Mouse (Mus musculus): ENCODE data around the gene Cdh23.

DNA sequence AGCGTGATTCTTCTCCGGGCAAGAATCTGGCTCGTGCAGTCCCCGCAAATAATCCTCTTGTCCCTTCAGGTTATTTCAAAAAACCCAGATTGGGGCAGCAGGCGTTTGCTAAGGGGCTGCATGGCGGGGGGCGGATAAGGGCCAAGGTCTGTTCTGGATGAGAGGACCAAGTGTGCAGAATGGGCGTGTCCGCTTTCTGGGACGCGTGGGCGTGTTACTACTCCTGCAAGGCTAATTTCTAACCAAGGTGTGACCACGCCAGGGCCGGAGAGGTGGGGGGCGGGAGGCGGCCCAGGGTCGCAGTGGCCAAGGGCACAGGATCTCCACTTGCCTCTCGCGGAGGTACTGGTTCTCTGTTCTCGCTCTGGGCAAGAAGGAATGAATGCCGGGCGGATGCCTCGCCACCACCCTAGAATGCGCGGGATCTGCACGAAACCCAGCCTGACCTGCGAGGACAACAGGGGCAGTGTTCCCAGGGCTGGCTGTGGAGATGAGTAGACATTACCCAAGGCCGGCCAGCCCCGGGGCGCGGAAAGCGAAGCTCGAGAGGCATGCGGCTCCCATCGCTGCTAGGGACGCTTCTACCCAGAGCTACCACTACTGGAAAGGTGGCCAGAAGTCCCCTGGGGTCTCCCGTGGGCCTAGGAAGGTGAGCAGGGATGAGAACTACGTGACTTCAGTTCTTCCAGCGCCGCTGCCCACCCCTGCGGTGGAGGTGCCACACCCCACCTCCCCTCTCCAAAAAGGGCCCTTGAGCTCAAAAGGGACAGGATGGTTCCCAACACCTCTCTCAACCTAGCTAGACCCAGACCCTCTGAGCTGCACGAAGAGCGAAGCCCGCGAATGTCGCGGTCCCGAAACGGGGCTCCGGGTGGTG, 10.3 kb downstream of the Cdh23 start:
- TF ChIP-seq CTCF (IDR thresholded peaks at IDR 0.05; ENCODE audit: control insufficient read depth, insufficient read depth, insufficient read length) (no peak), USF1 (IDR thresholded peaks at IDR 0.05; ENCODE audit: low read depth) (no peak)

Data from C2C12 (cell line).